Mouse (Mus musculus) T-helper 2 cell (primary cell): Measurements from ENCODE around the gene Btbd35f29.
"Not testable (repeated sequence)": the region's sequence is repeated elsewhere in the genome, so short reads cannot be mapped to it uniquely, and the experiment has no call there.

Source experiments
- in situ Hi-C: fragments of 300-600 bp; cut with MboI, MseI; formaldehyde crosslinking; loops from one replicate; pipeline ENCODE4 v1.15.1; 2025; ENCODE audit warnings: high pct_unique_total_duplicates

Btbd35f29 gene

DNA sequence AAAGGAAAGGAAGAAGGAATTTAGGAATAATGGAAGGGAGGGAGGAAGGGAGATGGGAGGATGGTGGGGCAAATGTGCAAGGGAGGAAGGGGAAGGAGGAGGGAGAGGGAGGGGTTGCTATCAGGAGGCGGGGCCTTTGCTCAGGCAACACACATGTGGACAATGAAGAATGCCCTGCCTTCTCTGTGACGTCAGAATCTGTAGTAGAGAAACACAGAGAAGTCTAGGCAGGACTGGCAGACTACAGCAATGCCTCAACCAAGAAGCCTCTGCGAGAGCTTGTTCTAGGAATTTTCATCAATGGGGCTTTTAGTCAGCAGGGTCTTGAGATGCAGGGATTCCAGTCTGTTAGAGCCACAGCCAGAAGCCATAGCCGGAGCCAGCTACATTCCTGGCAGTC lies at the start of gene Btbd35f29:
Gene Btbd35f29 (plus strand): TSS at position 301 of the 400 bp plus-strand sequence.
- in situ Hi-C loops, result not testable (repeated sequence)

DNA sequence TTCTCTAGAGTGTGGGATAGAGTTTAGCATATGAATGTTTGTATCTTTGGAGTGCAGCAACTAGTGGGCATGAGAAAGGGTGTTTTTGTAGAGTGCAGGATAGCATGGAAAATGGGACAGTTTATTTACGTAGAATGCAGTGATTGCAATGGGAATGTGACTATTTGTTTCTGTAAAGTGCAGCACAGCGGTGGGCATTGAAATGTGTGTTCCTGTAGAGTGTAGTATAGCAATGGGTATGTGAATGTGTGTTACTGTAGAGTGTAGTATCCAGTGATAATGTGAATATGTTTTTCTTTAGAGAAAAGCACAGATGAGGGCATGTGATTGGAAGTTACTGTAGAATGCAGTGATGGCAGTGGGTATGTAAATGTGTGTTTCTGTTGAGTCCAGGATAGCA lies 23.9 kb downstream of the Btbd35f29 start:
- in situ Hi-C loops, result not testable (repeated sequence)

GRCm38 (mm10) chrX:31145144-31145543 lies 27.7 kb downstream of the Btbd35f29 start:
- in situ Hi-C loops, result not testable (repeated sequence)

DNA sequence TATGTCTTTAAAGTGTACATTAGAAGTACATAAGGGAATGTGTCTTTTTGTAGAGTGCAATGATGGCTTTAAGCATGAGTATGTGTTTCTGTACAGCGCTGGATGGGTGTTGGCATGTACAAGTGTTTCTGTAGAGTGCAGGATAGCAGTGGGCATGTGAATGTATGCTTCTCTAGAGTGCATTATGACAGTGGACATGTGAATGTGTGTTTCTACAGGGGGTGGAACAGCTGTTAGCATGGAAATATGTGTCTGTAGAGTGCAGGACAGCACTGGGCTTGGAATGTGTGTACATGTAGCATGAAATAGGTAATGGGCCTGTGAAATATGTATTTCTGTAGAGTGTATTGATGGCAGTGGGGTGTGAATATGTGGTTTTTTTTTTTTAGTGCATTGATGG lies 28.4 kb downstream of the Btbd35f29 start:
- in situ Hi-C loops, result not testable (repeated sequence)

GRCm38 (mm10) chrX:31158534-31159085 lies 41.1 kb downstream of the Btbd35f29 start:
- in situ Hi-C loops, result loop anchor here (5.0 to 25.0 kb wide), 2 partner anchors 524 to 1754 kb away; no protein-coding TSS in a partner anchor

DNA sequence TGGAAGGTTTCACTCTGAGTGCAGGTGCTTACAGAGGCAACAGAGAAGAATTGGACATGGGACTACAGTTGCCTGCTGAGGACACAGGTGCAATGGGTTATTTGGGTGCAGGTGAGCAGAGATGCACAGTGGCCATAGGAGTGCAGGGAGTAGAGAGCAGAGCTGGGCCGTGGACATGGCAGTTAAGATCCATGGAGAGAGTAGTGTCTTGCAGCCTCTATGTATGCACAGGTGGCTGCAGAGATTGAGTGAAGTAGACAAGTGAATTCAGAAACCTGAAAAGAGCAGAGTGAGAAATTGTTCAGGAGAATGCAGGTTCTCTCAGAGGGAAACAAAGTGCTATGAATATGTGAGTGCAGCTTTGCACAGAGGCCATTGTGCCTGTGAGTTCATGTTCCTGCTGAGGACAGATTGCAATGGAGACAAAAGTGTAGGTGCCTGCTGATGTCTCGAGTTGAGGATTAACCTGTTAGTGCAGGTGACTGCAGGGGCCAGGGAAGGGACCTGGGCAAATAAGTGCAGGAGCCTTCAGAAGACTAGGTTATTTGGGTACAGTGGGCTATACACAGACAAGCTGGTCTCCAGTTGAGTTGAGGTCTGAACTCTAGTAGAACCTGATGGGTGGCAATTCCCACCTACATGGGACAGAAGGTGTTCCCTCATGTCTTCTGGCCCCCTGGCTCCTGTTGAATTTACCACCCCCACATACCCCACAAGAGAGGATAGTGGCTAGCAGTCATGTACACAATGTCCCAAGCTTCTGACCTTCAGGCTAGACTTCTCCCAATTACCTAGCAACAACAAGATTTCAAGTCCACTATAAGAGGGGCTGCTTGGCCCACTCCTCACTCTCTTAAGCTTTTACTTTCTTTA lies 42.2 kb downstream of the Btbd35f29 start:
- in situ Hi-C loops, result loop anchor here (5.0 to 25.0 kb wide), 3 partner anchors 523 to 1753 kb away; no protein-coding TSS in a partner anchor

DNA sequence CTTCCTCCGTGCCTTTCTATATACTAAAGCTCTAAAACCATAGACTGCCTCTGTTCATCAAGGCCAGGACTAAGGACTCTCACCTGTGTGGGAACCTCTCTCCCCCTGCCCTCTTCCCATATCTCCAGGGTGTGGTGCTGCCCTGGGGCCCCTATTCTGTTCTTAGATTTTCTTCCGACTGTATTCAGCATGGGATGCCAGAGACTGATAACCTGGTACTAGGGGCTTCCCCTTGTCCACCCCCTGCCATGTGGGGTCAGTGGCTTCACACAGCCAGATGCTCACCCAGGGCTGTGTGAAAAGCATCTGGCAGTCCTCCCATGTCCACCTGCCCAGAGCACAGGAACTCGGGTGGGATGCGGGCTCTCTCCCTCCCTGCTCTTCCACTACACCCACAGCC lies 43.1 kb downstream of the Btbd35f29 start:
- in situ Hi-C loops, result loop anchor here (5.0 to 25.0 kb wide), 2 partner anchors 932 to 1752 kb away; no protein-coding TSS in a partner anchor

DNA sequence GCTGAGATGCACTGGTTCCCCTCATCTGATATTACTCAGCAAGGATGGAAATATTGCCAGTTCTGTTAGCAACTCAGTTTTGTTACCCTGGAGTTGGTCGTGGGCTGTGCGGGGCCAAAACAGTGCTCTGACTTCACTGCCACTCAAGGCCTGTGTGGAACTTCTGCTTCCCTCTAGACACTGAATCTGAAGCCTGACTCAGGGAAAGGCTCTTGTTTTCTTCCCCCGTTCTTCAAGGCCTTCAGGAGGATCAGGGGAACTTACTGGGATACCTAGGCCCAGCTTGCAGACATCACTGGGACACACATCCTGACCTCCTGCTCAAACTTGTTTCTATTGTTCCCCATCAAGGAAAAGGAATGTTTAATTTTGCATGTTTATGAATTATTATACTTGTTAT lies 45.2 kb downstream of the Btbd35f29 start:
- in situ Hi-C loops, result loop anchor here (5.0 to 25.0 kb wide), 2 partner anchors 930 to 1750 kb away; no protein-coding TSS in a partner anchor

DNA sequence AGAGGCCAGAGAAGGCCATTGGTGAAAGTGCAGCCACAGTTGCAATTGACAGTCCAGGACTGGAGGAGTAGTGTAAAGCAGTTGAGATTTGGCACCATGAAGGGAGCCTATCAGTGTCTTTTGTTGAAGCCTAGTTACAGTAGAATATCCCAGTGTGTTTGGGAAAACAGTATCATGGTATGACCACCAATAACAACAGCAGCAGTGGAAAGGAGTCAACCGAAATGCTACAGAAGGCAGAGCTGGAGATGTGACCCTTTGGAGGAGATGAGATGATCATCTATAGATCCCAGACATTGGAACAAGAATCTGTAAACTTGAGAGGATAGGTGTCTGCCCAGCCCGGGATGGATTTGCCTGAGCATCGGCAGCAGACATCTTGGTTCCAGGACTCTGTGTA lies 47.7 kb downstream of the Btbd35f29 start:
- in situ Hi-C loops, result loop anchor here (25.0 kb wide), 1 partner anchor 1747 kb away; no protein-coding TSS in a partner anchor
